Mouse (Mus musculus) megakaryocyte progenitor cell, adult 5-6 weeks (primary cell): ENCODE measurements at regions not wholly inside any gene's neighbourhood (a gene's known extent, or its start where the extent isn't known, plus 50 kb on each side); places are given as distances from the start of the nearest gene placed in this dataset.
A peak's percentile ranks its signal among the peaks of the same experiment; 100 is the strongest.

Experiments
- ATAC-seq: replicated peaks from 2 replicates; pipeline ENCODE4 v1.8.0; 2016; ENCODE audit warnings: mild to moderate bottlenecking, moderate TSS enrichment, inconsistent platforms; ENCODE audit not compliant: poor library complexity

- ATAC-seq = no peak
These were observed 147.6 kb downstream of the Rpl14 start for GRCm38 (mm10) chr9:120718812-120719211.

- no peak for ATAC-seq
These were observed 150.3 kb downstream of the Rpl14 start for GRCm38 (mm10) chr9:120721451-120722123.

GRCm38 (mm10) chr9:120723026-120723425 is 151.8 kb downstream of the Rpl14 start:
- no peak for ATAC-seq

- ATAC-seq = peak; percentile 42
These were observed 160.8 kb downstream of the Rpl14 start for GRCm38 (mm10) chr9:120731952-120732622.

- ATAC-seq = no peak
These were observed 161.5 kb downstream of the Rpl14 start for GRCm38 (mm10) chr9:120732650-120733293.

- no peak for ATAC-seq
These were observed 162.6 kb downstream of the Rpl14 start for GRCm38 (mm10) chr9:120733681-120734465.

- ATAC-seq = no peak
These were observed 164.0 kb downstream of the Rpl14 start for GRCm38 (mm10) chr9:120735217-120735616.

GRCm38 (mm10) chr9:120737956-120738355 is 166.7 kb downstream of the Rpl14 start:
- ATAC-seq = no peak

GRCm38 (mm10) chr9:120739199-120739952 is 168.1 kb downstream of the Rpl14 start:
- ATAC-seq = no peak

GRCm38 (mm10) chr9:120739953-120740524 is 168.8 kb downstream of the Rpl14 start:
- ATAC-seq = peak; percentile 74

GRCm38 (mm10) chr9:120741521-120741920 is 170.3 kb downstream of the Rpl14 start:
- no peak for ATAC-seq

- ATAC-seq = no peak
These were observed 172.2 kb downstream of the Rpl14 start for GRCm38 (mm10) chr9:120743455-120743854.

GRCm38 (mm10) chr9:120745674-120746073 is 174.4 kb downstream of the Rpl14 start:
- no peak for ATAC-seq

GRCm38 (mm10) chr9:120750820-120751219 is 178.2 kb upstream of the Ctnnb1 start:
- no peak for ATAC-seq

- no peak for ATAC-seq
These were observed 177.1 kb upstream of the Ctnnb1 start for GRCm38 (mm10) chr9:120751686-120752484.

GRCm38 (mm10) chr9:120754151-120754550 is 174.9 kb upstream of the Ctnnb1 start:
- ATAC-seq = no peak

- no peak for ATAC-seq
These were observed 173.5 kb upstream of the Ctnnb1 start for GRCm38 (mm10) chr9:120755486-120755885.

GRCm38 (mm10) chr9:120758003-120758402 is 171.0 kb upstream of the Ctnnb1 start:
- ATAC-seq = no peak

- peak; percentile 46; the same call in 1 of the 2 replicates for ATAC-seq
These were observed 170.4 kb upstream of the Ctnnb1 start for GRCm38 (mm10) chr9:120758632-120759031.
